Mouse (Mus musculus) bone marrow, adult 2 months (tissue): ENCODE measurements around the gene Kcna3. TPM values are rescaled to one million over a fixed set of nuclear protein-coding genes. Genes with fewer than 3 reads are reported as not detected.

Source experiments
- H3K27ac ChIP-seq: fragments of 200-500 bp; 2 replicates; pipeline ENCODE4 v1.5.1; 2012; ENCODE audit warnings: low read depth, mild to moderate bottlenecking, control low read depth, inconsistent platforms, low read length; ENCODE audit not compliant: control insufficient read depth, poor library complexity, insufficient read depth
- H3K4me1 ChIP-seq: fragments of 200-500 bp; 2 replicates; pipeline ENCODE4 v1.6.1; 2011; ENCODE audit warnings: low read length; ENCODE audit not compliant: control insufficient read depth, insufficient read depth
- H3K4me3 ChIP-seq: fragments of 200-500 bp; replicated peaks from 2 replicates; pipeline ENCODE3; 2011; ENCODE audit warnings: mild to moderate bottlenecking, low read depth, low read length, control low read depth; ENCODE audit not compliant: control insufficient read depth
- CTCF ChIP-seq: fragments of 200-500 bp; IDR thresholded peaks from 2 replicates; pipeline ENCODE4 v1.5.1; 2011; ENCODE audit warnings: low read length, control low read depth; ENCODE audit not compliant: control insufficient read depth, insufficient read depth
- POLR2A ChIP-seq: fragments of 200-500 bp; IDR thresholded peaks from 2 replicates; pipeline ENCODE4 v1.6.1; 2011; ENCODE audit warnings: low read depth, mild to moderate bottlenecking, control low read depth, low read length, borderline replicate concordance; ENCODE audit not compliant: control insufficient read depth
- WGBS: fragments of 180-500 bp; shearing (Covaris S2); methylation state at CpG from one replicate; pipeline ENCODE4 v1.1.7; 2018; 5-methylcytosine and 5-hydroxymethylcytosine counted together
- polyA plus RNA-seq: library from polyadenylated mRNA; stranded (reverse); fragments of >200 nt; gene quantifications from 2 replicates; pipeline ENCODE4 v1.2.4, GENCODE M21; 2011; ENCODE audit warnings: low replicate concordance; ENCODE audit not compliant: missing spikeins, insufficient read depth, insufficient read length

Kcna3 gene
- polyA plus RNA-seq, 1 experiment = 11.1 TPM

DNA sequence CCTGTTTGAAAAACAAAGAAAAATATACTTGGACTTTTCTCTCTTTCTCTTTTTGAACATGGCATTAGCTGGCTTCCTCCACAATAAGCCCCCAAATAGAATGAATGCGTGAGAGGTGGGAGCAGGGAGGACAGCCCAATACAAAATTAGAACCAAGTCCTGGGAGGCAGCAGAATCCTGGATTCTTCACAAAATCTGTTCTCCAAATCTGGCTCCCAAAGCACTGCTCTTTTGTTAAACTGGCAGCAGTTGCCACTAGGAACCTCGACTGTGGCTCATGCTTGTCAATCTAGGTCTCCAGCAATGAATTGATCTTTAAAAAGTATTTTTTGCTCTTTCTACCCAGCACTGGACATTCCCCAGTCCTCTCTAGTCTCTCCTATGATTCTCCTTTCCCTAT lies 17.7 kb upstream of the Kcna3 start:
- WGBS = 65% methylated on average over 2 of the region's 2 CpGs
- H3K4me3 ChIP-seq = no peak overlapping the region
- no peaks in the 10 kb centered on the region; the same call in 1 of the 2 replicates for H3K4me1 ChIP-seq
- H3K27ac ChIP-seq = no peak overlapping the region
- TF ChIP-seq POLR2A = no peak
- no peak for TF ChIP-seq CTCF

DNA sequence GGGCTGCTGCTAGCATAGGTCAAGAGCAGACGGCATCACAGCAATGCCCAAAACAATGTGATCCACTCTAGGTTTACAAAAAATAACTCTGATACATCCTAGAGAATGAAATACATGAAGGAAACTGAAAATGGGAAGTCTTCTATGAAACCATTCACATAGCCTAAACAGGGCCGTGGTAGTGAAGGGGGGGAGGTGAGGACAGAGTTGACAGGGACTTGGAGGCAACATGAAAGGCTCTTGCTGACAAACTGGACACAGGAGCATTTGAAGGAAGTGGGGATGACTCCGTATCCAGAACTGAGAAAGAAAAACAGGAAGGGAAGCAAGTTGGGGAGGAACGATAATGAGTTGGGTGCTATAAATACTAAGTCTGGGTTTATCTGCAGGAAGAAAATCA lies 4.4 kb upstream of the Kcna3 start:
- WGBS = 9% methylated on average over 4 of the region's 4 CpGs
- H3K4me1 ChIP-seq = no peaks in the 10 kb centered on the region; the same call in 1 of the 2 replicates
- TF ChIP-seq POLR2A (no peak), CTCF (no peak)
- no peak overlapping the region for H3K27ac ChIP-seq
- H3K4me3 ChIP-seq = no peak overlapping the region

DNA sequence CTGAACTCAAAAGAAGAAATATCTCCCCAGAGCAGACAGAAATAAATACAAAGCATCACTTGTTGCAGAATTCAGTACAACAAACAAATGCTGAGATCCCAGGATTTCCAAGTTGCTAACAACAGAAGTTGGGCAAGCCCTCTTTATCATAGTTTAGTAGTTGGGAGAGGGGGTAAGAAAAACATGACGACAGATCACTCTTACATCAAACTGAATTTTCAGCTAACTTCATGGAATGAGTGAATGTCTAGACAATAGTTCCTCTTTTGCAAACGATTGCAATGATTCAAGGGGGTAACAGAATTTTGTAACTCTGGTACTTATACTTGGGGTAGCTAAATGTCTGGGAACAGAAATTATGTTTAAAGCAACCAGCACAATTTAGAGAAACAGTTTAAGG lies 1.2 kb upstream of the Kcna3 start:
- WGBS = 8% methylated on average over 2 of the region's 2 CpGs
- Histone ChIP-seq H3K4me1 (no peaks in the 10 kb centered on the region; the same call in 1 of the 2 replicates), H3K27ac (no peak overlapping the region), H3K4me3 (no peak overlapping the region)
- TF ChIP-seq POLR2A (no peak), CTCF (no peak)

DNA sequence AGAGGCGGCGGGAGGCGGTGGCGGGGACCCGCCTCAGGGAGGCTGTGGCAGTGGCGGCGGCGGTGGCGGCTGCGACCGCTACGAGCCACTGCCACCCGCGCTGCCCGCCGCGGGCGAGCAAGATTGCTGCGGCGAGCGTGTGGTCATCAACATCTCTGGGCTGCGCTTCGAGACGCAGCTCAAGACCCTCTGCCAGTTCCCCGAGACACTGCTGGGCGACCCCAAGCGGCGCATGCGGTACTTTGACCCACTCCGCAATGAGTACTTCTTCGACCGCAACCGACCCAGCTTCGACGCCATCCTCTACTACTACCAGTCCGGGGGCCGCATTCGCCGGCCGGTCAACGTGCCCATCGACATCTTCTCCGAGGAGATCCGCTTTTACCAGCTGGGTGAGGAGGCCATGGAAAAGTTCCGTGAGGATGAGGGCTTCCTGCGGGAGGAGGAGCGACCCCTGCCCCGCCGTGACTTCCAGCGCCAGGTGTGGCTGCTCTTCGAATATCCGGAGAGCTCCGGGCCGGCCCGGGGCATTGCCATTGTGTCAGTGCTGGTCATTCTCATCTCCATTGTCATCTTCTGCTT lies 580 bp downstream of the Kcna3 start:
- peak overlapping the region; percentile 70 for H3K4me3 ChIP-seq
- TF ChIP-seq POLR2A (peak; percentile 18; the same call in 1 of the 2 replicates), CTCF (no peak)
- under 1% methylated on average over 52 of the region's 55 CpGs for WGBS
- H3K27ac ChIP-seq = peak overlapping the region; percentile 49
- H3K4me1 ChIP-seq = no peaks in the 10 kb centered on the region; the same call in 1 of the 2 replicates

DNA sequence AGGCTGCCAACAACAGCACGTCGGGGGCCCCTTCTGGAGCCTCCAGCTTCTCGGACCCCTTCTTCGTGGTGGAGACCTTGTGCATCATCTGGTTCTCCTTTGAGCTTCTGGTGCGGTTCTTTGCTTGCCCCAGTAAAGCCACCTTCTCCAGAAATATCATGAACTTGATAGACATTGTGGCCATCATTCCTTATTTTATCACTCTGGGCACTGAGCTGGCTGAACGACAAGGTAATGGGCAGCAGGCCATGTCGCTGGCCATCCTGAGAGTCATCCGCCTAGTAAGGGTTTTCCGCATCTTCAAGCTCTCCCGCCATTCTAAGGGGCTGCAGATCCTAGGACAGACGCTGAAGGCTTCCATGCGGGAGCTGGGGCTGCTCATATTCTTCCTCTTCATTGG lies 1.1 kb downstream of the Kcna3 start:
- TF ChIP-seq POLR2A = no peak
- no peak for TF ChIP-seq CTCF
- 3% methylated on average over 12 of the region's 12 CpGs for WGBS
- Histone ChIP-seq H3K27ac (peak overlapping the region; percentile 49), H3K4me1 (no peaks in the 10 kb centered on the region; the same call in 1 of the 2 replicates), H3K4me3 (peak overlapping the region; percentile 70)

DNA sequence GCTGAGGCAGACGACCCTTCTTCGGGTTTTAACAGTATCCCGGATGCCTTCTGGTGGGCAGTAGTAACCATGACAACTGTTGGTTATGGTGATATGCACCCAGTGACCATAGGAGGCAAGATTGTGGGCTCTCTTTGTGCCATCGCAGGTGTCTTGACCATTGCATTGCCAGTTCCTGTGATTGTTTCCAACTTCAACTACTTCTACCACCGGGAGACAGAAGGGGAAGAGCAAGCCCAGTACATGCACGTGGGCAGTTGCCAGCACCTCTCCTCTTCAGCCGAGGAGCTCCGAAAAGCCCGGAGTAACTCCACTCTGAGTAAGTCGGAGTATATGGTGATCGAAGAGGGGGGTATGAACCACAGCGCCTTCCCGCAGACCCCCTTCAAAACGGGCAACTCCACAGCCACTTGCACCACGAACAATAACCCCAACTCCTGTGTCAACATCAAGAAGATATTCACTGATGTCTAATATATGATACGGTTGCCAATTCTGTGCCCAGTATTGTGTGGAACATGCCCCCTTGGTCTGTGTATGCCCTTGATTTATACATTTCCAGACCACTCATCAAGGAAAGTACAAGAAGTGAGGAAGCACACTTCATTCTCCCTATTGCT lies 1.7 kb downstream of the Kcna3 start:
- no peaks in the 10 kb centered on the region; the same call in 1 of the 2 replicates for H3K4me1 ChIP-seq
- 3% methylated on average over 16 of the region's 16 CpGs for WGBS
- TF ChIP-seq POLR2A (no peak), CTCF (no peak)
- peak overlapping the region; percentile 70 for H3K4me3 ChIP-seq
- peak overlapping the region; percentile 49 for H3K27ac ChIP-seq

DNA sequence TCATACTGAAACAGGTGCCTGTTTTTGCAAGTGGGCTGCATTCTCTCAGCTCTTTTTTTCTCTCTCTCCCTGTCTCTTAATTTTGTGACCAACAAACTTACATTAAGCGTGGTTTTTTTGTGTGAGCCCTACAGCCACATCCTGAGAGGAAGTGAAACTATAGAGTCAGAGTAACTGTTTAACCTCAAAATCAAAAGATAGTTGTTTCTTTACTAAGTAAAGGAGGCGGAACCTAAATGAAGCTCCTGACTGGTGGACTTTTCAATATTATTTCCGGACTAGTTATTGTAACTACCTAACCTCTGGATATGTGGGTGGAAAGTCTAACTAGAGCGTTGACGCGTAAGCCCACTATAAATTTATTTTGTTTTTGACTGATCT lies 2.2 kb downstream of the Kcna3 start:
- Histone ChIP-seq H3K4me3 (no peak overlapping the region), H3K27ac (no peak overlapping the region; the same call in 1 of the 2 replicates), H3K4me1 (no peaks in the 10 kb centered on the region; the same call in 1 of the 2 replicates)
- TF ChIP-seq POLR2A (no peak), CTCF (no peak)
- under 1% methylated on average over 6 of the region's 6 CpGs for WGBS

DNA sequence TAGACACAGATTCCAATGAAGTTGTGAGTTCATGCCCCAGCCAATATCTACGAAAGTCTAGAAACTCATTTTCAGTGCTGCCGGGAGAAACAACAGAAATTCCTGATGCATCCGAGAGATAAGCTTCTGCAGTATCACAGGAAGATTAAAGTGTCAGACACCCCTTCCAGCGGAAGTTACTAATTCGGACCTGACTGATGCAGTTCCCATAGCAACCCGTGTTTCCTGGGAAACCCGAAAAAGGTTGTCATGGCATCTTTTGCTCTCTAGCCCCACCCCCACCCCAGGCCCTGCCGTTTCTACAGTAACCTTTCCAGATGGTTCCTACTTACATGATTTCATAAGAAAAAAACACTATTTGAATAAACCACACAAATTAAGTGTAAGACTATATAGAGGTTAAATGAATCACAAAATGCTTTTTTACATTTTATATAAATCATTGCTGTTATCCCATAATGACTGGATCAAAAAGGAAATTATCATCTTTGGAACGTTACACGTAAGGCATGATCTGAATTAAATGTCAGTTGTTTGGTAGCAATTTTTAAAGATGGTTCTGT lies 2.8 kb downstream of the Kcna3 start:
- TF ChIP-seq POLR2A = no peak
- no peak for TF ChIP-seq CTCF
- Histone ChIP-seq H3K4me1 (no peaks in the 10 kb centered on the region; the same call in 1 of the 2 replicates), H3K4me3 (peak overlapping the region; percentile 9), H3K27ac (peak overlapping the region; percentile 42; the same call in 1 of the 2 replicates)
- 3% methylated on average over 10 of the region's 10 CpGs for WGBS
